Mouse (Mus musculus) midbrain, embryonic 16.5 days (tissue): ENCODE data around the gene Slc46a3. TPM values are rescaled to one million over a fixed set of nuclear protein-coding genes. Genes with fewer than 3 reads are reported as not detected.

ENCODE experiments used
- ATAC-seq: fragments of 200-750 bp; cut with Nextera tagmentation; 2 replicates; pipeline ENCODE4 v1.8.0; 2017; ENCODE audit warnings: moderate TSS enrichment
- H3K27ac ChIP-seq: fragments of 300-500 bp; sonication (generic); 2 replicates; pipeline ENCODE4 v1.5.1; 2014; ENCODE audit warnings: mild to moderate bottlenecking, low read length, mixed read lengths
- H3K27me3 ChIP-seq: fragments of 300-500 bp; sonication (generic); 2 replicates; pipeline ENCODE4 v1.6.1; 2014; ENCODE audit warnings: low read depth, low read length, mixed read lengths; ENCODE audit not compliant: control insufficient read depth, insufficient read depth
- H3K36me3 ChIP-seq: fragments of 300-500 bp; sonication (generic); 2 replicates; pipeline ENCODE4 v1.6.1; 2014; ENCODE audit warnings: mild to moderate bottlenecking, low read length, moderate library complexity, mixed read lengths; ENCODE audit not compliant: control insufficient read depth, insufficient read depth
- H3K4me1 ChIP-seq: fragments of 300-500 bp; sonication (generic); 2 replicates; pipeline ENCODE4 v1.6.1; 2014; ENCODE audit warnings: mild to moderate bottlenecking, low read length, mixed read lengths; ENCODE audit not compliant: control insufficient read depth, insufficient read depth
- H3K4me2 ChIP-seq: fragments of 300-500 bp; sonication (generic); 2 replicates; pipeline ENCODE4 v1.6.1; 2014; ENCODE audit warnings: mild to moderate bottlenecking, low read length, mixed read lengths
- H3K4me3 ChIP-seq: fragments of 300-500 bp; sonication (generic); 2 replicates; pipeline ENCODE4 v1.5.1; 2014; ENCODE audit warnings: low read depth, mild to moderate bottlenecking, low read length, moderate library complexity, mixed read lengths
- H3K9ac ChIP-seq: fragments of 300-500 bp; sonication (generic); 2 replicates; pipeline ENCODE4 v1.6.1; 2014; ENCODE audit warnings: low read depth, low read length, mixed read lengths
- H3K9me3 ChIP-seq: fragments of 300-500 bp; sonication (generic); replicated peaks from 2 replicates; pipeline ENCODE4 v1.6.1; 2014; ENCODE audit warnings: mild to moderate bottlenecking, low read length, mixed read lengths; ENCODE audit not compliant: control insufficient read depth, poor library complexity, severe bottlenecking
- WGBS: fragments of 180-500 bp; shearing (Covaris S2); extraction: QIAGEN DNeasy Blood & Tissue Kit; methylation state at CpG from one replicate; pipeline ENCODE4 v1.1.7; 2014; 5-methylcytosine and 5-hydroxymethylcytosine counted together
- polyA plus RNA-seq: library from polyadenylated mRNA; unstranded; fragments of >200 nt; fragmentation: Nextera tagmentation; extraction: Ambion mirVana; gene quantifications from 2 replicates; pipeline ENCODE4 v1.2.1, GENCODE M21; 2015

Slc46a3 gene
- polyA plus RNA-seq, 1 experiment from 2014 or later, result 5.4 TPM

DNA sequence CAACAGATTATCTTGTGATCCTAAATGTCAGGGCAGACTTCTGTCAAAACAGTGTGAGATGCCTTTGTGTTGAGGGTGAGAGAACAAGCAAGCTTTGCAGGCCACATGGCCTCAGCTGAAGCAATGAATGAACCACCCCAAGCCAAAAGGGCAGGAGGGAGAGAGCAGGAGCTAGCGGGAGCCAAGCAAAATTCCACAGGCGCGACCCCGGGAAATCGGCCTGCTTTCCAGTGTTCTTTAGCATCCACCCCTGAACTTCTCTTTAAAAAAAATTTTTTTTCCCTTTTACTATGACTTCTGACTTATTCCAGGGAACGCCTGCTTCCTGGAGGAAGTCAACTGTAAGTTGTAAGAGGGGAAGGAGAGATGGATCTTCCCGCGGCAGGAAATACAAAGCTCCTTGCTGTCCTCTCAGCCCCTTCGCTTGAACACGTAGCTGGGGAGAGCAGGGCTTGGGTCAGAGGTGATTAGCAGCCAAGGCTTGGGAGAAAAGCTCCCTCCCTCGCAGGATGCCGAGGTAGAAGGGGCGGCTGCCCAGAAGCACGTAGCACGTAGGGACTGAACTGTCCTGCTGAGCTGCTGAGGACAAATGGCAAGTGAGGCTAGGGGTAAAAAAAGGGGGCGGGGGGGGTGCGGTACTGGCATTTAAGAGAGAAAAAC lies 59.6 kb downstream of the Slc46a3 start:
- Histone ChIP-seq H3K27me3 (no peaks in the 10 kb centered on the region), H3K4me1 (no peaks in the 10 kb centered on the region), H3K27ac (no peak overlapping the region), H3K36me3 (no peaks in the 10 kb centered on the region), H3K4me3 (no peak overlapping the region), H3K9ac (no peak overlapping the region), H3K4me2 (no peak overlapping the region), H3K9me3 (no peaks in the 10 kb centered on the region)
- 12% methylated on average over 17 of the region's 17 CpGs for WGBS
- ATAC-seq, result no peak

DNA sequence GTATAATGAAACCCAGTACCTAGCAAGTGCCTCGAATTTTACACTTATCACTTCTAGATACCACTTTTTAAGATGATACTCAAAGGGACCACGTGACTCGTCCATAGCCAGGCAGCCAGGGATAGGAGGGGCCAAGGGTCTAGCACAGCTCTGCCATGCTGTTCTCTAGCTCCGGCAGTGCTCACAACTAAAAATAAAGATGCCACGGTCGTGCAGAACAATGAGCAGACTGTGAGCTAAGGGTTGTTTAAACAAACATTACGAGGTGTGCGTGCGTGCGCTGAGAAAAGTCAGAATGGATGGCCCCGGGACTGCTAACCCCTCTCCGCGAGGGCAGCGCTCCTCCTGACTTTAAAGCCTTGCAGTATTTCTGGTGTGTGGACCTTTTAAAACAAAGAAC lies 61.8 kb downstream of the Slc46a3 start:
- Histone ChIP-seq H3K27ac (no peak overlapping the region), H3K9ac (no peak overlapping the region), H3K27me3 (no peaks in the 10 kb centered on the region), H3K4me1 (no peaks in the 10 kb centered on the region), H3K4me2 (0 out of 2 replicates have a peak overlapping the region, but pooled peaks have one; percentile 8), H3K9me3 (no peaks in the 10 kb centered on the region), H3K4me3 (no peak overlapping the region), H3K36me3 (no peaks in the 10 kb centered on the region)
- 56% methylated on average over 14 of the region's 14 CpGs for WGBS
- no peak for ATAC-seq

DNA sequence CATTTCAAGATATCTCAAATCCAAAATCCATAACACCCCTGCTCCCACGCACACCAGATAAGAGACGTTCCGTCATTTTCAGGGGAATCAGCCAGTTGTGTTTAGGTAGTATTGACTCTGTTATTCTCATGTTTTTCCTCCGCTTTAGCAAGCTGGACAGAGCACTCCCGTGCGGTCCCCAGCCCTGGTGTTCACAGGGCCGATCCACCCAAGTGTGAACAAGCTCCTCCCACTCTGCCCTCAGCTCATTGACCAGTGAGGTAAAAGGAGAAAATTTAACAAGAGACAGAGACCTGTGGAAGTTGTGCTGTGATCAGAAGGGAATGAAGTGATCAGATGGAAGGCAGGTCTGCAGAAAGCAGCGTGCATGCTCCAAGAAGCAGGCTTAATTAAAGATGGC lies 65.8 kb downstream of the Slc46a3 start:
- ATAC-seq, result no peak
- Histone ChIP-seq H3K36me3 (no peaks in the 10 kb centered on the region), H3K27me3 (no peaks in the 10 kb centered on the region), H3K27ac (no peak overlapping the region), H3K4me2 (no peak overlapping the region), H3K4me3 (no peak overlapping the region), H3K9ac (no peak overlapping the region), H3K9me3 (no peaks in the 10 kb centered on the region), H3K4me1 (peaks cover 2% of the 10 kb centered on the region; the same call in 1 of the 2 replicates)
- WGBS, result 70% methylated on average over 8 of the region's 8 CpGs

Other genes starting within 250 kb of the Slc46a3 start
- gene Flt1, start 168.8 kb downstream of the Slc46a3 start, polyA plus RNA-seq, result 13.6 and 14.0 TPM in 2 replicates
- 500 and 511 TPM in 2 replicates for gene Pomp, start 34.4 kb downstream of the Slc46a3 start, polyA plus RNA-seq
- 42.1 and 47.7 TPM in 2 replicates for gene Mtus2, start 62.5 kb upstream of the Slc46a3 start, polyA plus RNA-seq